Mouse (Mus musculus): ENCODE data around the gene Nmt1. TPM values are rescaled to one million over a fixed set of nuclear protein-coding genes. Genes with fewer than 3 reads are reported as not detected.

Gene Nmt1
- total RNA-seq, 2 experiments from 2014 or later: 42.8 to 44.0 TPM

GRCm38 (mm10) chr11:103001063-103001462 is 26.9 kb upstream of the Nmt1 start:
- no peak for DNase-seq
- intact Hi-C loops (cut with DNase I; ENCODE audit: low total_unique reads): no loop called here

DNA sequence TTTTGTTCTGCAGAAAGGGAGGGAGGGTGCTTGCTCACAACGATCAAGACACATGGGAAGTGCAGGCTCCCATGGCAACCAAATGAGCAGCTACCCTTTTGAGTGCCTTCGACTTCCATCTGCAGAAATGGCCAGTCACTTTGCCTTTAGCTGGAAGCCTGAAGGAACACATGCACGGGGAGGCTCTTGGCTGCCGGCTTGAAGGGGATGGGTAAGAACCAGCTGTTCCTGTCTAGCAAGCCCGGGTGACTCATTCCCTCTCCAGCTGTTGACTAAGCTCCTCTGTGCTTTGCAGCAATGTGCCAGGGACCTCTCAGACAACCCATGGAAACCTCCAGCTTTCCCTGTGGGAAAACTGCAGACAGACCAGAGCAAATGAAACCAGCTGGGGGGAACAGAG is 24.8 kb upstream of the Nmt1 start:
- peak; percentile 90 for DNase-seq
- intact Hi-C loops (cut with DNase I; ENCODE audit: low total_unique reads): no loop called here

- intact Hi-C loops (cut with DNase I; ENCODE audit: low total_unique reads): no loop called here
- no peak for DNase-seq
These were observed 23.1 kb upstream of the Nmt1 start for GRCm38 (mm10) chr11:103004852-103005251.

- no peak for DNase-seq
- intact Hi-C loops (cut with DNase I; ENCODE audit: low total_unique reads): no loop called here
These were observed 22.6 kb upstream of the Nmt1 start for GRCm38 (mm10) chr11:103005254-103005981.

GRCm38 (mm10) chr11:103006286-103007000 is 21.5 kb upstream of the Nmt1 start:
- no peak for DNase-seq
- intact Hi-C loops (cut with DNase I; ENCODE audit: low total_unique reads): no loop called here

DNA sequence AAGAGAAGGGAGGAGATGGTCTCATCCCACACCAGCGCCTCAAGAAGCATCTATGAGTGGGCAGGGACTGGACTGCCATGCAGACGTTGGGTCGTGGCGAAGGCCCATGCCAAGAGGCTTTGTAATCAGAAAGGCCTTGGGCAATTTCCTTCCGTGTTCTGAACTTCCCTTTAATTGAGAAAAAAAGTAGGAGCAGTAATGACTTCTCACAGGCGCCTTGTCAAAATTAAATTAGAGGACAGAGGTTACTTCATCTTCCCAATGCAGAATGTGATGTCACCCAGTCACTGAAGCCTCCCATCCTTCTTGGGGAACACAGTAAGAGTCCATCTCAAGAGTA is 21.0 kb upstream of the Nmt1 start:
- DNase-seq: no peak
- intact Hi-C loops (cut with DNase I; ENCODE audit: low total_unique reads): no loop called here

GRCm38 (mm10) chr11:103008558-103008957 is 19.4 kb upstream of the Nmt1 start:
- no peak for DNase-seq
- intact Hi-C loops (cut with DNase I; ENCODE audit: low total_unique reads): no loop called here

DNA sequence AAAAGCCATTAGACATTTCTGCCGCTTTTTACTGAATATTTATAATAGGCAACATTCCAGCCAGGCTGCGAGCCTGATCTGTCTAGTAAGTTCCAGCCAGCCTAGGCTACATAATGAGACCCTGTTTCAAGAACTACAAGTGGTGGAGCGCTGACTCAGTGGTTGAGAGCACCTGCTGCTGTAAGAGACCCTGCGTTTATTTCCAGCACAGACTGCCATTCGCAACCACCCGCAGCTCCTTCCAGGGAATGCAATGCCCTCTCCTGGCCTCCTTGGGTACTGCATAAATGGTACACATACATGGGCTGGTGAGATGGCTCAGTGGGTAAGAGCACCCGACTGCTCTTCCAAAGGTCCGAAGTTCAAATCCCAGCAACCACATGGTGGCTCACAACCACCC is 18.8 kb upstream of the Nmt1 start:
- intact Hi-C loops (cut with DNase I; ENCODE audit: low total_unique reads): no loop called here
- no peak for DNase-seq

GRCm38 (mm10) chr11:103010454-103011205 is 17.4 kb upstream of the Nmt1 start:
- DNase-seq: no peak
- intact Hi-C loops (cut with DNase I; ENCODE audit: low total_unique reads): no loop called here

GRCm38 (mm10) chr11:103011206-103011497 is 16.8 kb upstream of the Nmt1 start:
- DNase-seq: no peak
- intact Hi-C loops (cut with DNase I; ENCODE audit: low total_unique reads): no loop called here

DNA sequence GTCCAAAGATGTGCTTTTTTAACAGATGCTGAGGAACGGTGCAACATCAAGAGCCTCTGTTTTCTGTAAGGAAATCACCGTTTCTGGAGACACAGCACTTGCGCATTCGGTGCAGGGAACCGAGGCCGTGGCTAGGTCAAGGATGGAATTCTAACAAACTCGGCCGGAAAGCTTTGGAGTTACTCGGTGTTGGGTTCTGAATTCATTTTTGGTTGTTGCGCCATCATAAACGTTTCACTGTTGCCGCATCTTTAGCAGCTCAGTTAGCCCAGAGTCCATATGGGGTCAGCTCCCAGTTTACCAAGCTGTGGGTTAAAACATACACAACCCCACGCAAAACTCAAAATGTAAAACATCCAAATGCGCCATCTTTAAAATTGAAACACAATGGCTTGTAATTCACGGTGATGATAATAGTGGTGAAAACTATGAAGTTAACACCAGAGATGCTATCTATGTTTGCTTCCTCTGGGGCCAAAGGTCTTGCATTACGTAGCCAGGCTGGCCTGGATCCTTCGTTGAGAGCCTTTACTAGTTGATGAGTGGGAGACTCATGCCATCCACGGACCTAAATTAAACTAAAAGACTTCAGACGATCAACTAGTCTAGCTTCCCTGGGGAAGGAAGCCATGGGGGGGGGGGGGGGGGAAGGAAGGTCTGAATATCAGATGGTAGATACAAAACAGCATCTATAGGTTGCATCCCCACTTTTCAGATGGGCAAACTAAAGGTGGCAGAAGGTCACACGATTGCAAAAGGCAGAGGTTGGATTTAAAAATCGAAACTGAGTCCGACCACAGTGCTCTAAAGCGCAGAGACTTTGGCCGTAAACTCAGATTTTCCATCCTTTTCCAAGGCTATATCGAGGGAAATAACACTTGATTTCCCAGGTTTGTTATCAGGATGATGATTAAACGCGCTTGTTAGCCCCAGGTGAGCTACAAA is 11.8 kb upstream of the Nmt1 start:
- DNase-seq: no peak

DNA sequence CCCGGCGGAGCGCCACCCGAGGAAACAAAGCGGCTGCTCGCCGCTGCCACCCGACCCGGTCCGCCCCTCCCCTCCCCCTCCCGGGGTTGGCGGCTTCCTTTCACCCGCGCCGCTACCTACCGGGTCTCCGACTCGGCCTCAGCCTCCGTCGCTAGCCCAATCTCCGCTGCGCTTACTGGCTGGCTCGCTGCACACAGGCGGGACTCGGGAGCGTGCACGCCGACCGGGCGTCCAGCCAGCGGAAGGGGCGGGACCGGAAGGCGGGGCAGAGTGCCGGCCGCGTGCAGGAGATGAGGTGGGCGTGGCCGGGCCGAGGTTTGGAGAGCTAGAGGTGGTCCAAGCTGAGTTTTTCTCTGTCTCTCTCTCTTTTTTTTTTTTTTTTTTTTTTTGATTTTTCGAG is 11.1 kb upstream of the Nmt1 start:
- intact Hi-C loops (cut with DNase I; ENCODE audit: low total_unique reads): no loop called here
- peak; percentile 99 for DNase-seq

More for the DNA sequence above, 11.8 kb upstream of the Nmt1 start:
- intact Hi-C loops (cut with DNase I; ENCODE audit: low total_unique reads): no loop called here

DNA sequence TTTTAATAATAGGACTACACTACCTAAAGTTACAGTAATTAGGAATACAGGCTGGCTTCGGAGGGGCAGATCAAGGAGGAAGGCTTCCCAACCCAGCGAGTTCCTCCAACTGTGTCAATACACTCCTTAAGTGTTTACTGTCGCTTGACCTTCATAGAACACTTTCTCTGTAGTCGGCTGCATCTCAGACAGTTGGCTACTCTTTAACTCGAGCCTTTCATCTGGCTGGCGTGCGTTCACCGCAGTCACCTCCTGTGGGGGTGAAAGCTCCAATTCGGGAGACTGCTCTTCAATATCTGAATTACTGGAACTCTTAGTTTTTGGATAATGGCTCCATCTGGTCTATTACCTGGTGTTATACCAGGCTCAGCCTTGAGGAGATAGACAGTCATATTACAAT is 10.3 kb upstream of the Nmt1 start:
- no peak for DNase-seq

DNA sequence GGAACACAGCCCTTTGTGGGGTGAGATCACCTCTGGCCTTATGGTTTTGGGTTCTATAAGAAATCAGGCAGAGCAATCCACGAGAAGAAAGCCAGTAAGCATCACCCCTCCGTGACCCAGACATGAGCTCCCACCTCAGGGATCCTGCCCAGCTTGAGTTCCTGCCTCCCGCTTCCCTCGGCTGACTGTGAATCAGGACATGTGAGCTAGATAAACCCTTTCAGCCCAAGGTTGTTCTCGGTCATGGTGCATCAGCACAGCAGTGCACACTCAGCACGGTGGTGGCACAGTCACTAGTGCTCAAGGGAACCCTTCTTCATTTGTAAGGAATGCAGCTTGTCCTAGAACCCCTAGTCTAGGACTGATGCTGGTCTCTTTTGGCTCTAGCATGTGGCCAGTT is 9.1 kb upstream of the Nmt1 start:
- no peak for DNase-seq
- intact Hi-C loops (cut with DNase I; ENCODE audit: low total_unique reads): no loop called here

More for the DNA sequence above, 10.3 kb upstream of the Nmt1 start:
- intact Hi-C loops (cut with DNase I; ENCODE audit: low total_unique reads): no loop called here

GRCm38 (mm10) chr11:103019325-103019724 is 8.7 kb upstream of the Nmt1 start:
- intact Hi-C loops (cut with DNase I; ENCODE audit: low total_unique reads): no loop called here
- no peak for DNase-seq

DNA sequence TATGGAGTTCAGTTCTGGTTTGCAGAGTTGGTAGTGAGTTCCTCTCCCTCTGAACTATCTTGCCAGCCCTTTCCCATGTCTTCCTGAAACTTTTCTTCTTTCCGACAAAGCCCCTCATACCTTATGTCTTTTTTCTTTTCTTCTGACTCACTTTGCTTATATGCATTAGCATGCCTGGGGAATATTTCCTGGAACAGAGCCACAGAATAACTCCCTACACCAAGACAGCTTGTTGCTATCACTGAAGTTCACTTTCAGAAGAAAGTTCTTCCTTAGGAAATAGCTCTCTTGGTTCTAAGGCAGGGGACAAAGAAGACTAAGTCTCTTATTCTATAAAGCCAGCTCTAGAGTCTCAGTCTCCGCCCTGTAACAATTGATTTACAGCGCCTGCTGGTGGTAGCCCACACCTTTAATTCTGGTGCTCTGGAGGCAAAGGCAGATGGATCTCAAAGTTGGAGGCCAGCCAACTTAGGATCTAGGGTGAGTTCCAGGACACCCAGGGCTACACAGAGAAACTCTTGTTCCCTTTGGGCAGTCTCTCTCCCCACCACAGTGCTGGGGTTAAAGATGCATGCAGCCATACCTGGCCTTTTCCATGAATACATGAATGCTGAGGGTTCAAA is 7.2 kb upstream of the Nmt1 start:
- DNase-seq: no peak
- intact Hi-C loops (cut with DNase I; ENCODE audit: low total_unique reads): no loop called here

GRCm38 (mm10) chr11:103023974-103024373 is 4.0 kb upstream of the Nmt1 start:
- intact Hi-C loops (cut with DNase I; ENCODE audit: low total_unique reads): no loop called here
- no peak for DNase-seq

GRCm38 (mm10) chr11:103026901-103027300 is 1.1 kb upstream of the Nmt1 start:
- DNase-seq: no peak
- intact Hi-C loops (cut with DNase I; ENCODE audit: low total_unique reads): no loop called here

GRCm38 (mm10) chr11:103027570-103028175 is 317 bp upstream of the Nmt1 start:
- DNase-seq: no peak
- intact Hi-C loops (cut with DNase I; ENCODE audit: low total_unique reads): no loop called here

Data from gastrocnemius, postnatal 14 days (tissue).